Mouse (Mus musculus): ENCODE results near the gene Ralgps2.

Ralgps2 gene

DNA sequence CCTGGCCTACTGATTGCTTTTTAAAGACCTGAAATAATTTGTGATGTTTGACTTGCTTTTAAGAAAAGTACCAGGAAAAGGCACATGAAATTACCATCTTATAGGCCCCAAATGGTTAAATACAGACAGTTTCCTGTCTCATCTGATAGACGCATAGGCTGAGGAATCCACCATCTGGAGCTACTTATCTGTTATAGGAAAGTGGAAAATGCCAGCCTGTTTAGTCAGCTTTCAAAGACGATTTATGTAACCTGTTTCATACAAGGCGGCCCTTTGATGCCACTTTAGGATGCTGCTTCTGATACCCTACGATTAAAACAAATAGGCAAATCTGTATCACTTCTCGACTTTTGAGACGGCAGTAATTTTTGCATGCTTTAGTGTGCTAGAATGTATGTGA, 138.2 kb downstream of the Ralgps2 start:
- DNase-seq: no peak

DNA sequence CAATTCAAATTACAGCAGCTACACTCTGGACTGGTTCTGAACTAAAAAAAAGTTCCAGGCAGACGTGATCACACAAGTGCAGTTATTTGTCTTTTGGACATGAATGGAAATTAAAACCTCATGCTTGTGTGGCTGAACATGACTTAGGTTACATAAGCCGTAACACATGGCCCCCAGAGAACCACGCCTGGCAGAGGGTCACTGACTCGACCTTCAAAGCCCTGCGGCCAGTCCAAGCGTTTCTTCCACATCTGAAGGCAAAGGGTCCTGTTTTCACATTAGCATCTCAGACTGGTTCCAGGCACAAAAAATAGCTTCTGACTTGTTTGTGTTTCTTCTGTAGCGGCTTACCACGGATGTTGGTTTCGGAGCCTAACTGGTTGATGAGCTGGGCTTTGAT, 143.2 kb downstream of the Ralgps2 start:
- no peak for DNase-seq

GRCm38 (mm10) chr1:156789844-156790490, 149.5 kb downstream of the Ralgps2 start:
- no peak for DNase-seq

- no peak for DNase-seq
These were observed 152.1 kb downstream of the Ralgps2 start for GRCm38 (mm10) chr1:156787164-156787863.

DNA sequence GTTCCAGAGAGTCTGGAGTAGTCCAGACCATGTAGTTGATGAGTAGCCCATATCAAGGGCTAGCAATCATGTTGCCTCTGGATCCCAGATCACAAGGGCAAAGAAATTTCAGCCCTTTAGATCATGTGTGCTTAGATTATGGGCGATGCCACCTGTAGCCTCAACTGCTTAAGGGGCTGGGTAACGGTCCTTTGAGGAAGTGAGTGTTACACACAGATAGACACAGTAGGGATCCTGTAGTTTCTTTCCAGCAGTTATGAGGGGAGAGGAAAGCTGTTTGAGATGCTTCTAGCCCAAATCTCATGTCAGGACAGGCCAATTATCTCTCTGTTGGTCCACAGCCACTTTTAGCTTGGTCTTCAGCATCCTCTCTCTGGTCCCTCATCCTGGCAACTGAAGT, 153.4 kb downstream of the Ralgps2 start:
- DNase-seq: no peak

DNA sequence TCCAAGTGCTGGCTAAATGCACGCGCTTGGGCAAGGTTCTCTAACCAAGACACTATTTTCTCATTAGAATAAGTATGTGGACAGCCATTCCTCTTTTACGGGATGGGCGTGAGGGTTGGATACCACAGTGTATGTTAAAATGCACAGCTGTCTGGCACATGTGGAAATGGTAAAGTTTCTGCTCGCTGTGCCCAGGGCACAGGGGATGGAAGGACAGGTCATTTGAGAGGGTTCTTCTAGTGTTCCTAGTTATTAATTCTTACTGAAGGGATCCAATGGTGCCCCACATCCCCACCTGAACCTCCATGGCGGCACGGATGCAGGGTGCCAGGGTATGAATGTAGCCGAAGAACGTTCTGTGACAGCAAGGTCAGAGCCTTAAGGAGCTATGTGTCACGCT, 154.5 kb downstream of the Ralgps2 start:
- no peak for DNase-seq

GRCm38 (mm10) chr1:156784116-156784515, 155.3 kb downstream of the Ralgps2 start:
- DNase-seq: no peak

DNA sequence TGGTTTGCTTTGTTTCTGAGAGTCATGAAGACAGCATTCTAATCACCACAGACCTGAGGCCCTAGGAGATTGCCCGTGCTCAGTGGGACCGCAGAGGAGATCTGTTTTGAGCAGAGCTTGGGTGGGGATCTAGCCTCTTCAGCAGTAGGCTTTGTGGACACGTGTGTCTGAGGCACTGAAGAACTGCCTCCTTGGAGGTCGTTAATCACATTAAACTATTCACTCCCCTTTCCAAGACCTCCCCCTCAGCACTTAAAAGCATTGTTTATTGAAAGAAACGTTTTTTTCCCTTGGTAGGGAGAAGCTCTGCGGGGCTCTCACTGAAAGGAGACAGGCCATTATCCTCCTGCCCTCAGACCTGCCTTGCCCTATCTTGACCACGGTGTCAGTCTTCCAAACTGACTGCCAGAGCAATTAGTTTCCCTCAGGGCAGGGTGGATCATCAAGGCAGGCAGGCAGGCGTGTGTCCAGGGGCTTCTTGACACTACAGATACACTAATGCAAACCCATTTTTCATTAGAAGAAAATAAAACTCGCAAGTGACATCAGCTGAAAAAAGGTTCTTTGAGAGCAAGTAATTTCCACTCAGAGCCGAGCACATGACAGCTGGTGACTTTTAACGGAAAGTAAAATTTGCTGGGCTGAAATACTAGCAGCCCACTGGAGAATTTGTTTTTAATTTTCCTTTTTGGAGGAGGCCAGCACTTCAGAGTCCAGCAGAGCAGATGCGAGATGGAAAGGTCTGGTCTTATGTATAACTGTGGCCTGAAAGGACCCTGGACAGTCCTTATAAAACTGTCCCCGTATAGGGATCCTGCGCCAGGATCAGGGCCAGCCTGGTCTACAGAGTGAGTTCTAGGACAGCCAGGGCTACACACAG, 157.2 kb downstream of the Ralgps2 start:
- DNase-seq: no peak

DNA sequence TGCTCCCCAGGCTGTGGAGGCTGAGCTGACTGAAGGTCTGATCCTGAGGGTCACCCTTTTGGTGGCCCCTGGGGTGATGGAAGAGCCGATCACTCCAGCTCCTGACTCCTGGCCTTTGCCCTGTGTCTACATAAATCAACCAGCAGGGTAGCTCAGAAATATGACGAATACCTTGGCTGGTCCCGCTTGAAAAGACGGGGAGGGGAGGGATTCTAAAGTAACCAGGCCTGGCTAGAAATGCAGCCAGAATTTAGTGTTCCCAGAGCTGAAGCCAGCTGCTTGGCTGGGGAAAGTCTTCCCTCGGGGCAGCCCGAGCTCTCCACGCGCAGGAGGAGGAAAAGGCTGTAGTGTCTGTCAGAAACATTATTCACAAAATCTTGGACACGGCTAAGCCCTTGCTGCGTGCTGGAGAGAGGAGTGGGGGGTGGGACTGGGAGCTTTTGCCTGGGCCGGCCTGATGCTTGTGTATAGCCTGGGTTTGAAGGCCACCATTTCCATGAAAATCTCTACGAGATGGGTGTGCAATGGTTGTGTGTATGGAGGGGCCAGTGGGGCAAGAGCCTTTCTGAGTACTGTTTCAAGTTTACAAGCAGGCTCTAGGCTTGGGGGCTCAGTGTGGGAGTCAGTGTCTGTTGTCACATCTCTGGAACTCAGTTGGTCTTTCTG, 158.2 kb downstream of the Ralgps2 start:
- no peak for DNase-seq

DNA sequence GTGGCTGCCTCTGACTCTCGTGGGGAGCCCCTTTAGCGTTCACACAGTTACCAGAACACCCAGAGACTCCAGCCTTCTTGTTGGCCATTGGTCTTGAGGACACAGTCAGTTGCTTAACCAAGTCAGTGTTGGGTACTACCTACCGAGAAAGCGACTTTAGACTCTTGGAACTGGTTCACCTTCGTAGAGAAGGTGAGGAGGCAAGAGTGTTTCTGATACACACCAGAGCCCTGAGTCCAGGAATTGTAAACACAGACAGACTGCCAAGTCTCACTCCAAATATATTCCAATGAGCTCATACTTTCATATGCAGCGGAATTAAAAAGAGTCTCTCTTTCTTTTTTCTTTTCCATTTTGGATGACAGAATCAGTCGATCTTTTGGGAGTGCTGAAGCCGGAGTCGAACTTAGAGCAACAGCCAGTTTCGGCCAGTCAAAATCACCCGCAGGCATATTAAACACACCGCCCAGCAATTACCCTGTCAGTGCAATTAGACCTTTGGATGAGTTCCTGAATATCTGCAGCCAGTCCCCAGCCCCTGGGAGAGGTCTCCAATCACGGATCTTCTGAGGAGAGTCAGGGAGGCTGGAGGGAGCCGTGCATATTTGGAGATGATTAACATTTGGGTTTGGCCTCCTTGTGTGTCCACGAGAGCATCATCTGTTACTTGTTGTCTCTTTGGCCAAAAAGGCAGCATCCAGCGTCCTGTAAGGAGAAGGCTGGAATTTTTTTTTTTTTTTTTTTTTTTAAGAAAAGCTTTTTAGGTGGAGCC, 159.0 kb downstream of the Ralgps2 start:
- DNase-seq: no peak

DNA sequence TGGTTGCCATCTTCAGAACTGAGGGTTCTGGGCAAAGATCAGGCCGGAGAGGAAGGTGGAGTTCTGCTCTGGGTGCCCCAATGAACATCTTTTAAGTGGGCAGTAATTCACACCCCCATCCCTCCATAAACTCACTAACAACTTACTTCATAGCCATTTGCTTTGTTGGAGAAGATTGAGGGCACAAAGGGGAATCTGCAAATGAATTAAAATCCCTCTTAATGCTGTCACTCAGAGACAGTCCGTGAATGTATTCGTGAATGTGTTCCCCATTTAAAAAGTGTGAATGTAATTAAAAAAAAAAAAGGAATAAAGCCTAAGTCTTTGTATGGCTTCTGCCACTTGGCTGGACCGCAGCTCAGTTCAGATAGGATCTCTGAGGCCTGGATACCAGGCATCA, 159.8 kb downstream of the Ralgps2 start:
- no peak for DNase-seq

DNA sequence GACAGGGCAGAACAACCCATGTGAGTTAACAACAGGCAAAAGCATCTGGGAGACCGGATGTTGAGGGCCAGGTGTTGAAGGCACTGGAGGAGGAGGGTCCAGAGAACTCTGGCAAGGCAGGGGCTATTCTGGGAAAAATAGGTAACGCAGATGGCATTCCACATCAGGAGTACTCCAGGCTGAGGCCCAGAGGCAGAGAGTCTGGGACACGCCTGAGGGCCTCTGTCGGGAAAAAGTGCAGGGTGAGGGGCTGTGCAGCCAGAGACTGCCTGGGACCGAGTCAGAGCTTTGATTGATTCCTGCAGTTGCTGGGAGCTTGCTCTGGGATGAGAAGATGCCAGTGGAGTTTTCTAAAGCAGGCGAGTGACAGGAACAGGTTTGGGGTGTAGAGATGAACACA, 160.4 kb downstream of the Ralgps2 start:
- no peak for DNase-seq

GRCm38 (mm10) chr1:156777896-156778295, 161.5 kb downstream of the Ralgps2 start:
- DNase-seq: no peak

DNA sequence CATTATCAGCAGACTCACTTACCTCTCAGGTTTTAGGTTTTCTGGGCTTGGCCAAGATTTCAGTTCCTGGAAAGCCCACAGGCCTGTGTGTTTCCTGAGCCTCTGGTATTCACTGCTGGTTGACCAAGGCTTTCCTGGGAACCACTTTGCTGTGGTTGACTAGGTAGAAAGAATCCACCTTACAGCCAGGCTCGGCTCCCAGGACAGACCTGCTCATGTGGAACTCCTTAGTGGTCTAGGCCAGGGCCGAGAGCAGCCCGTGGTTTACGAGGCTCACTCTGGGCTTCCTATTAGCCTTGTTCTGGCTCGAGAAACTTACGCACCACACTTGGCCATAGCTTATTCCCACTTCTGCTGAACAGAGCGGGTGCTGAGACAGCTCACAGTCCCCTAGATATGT, 163.4 kb downstream of the Ralgps2 start:
- DNase-seq: no peak

GRCm38 (mm10) chr1:156775190-156775589, 164.2 kb downstream of the Ralgps2 start:
- DNase-seq: no peak

DNA sequence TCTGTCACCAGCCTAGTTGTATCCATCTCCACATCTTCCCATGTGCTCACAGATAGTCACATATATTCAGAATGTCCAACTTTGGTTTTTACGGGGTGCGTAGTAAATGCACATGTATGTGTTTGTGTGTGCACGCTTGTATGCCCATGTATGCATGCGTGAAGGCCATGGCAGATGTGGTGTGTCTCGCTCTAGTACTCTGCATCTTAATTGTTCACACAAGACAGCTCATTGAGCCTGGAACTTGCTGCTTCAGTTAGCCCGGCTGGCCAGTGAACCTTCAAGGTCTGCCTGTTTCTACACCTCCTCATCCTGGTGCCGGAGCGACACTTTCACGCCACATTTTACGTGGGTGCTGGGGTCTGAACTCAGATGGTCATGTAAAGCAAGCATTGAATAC, 168.6 kb downstream of the Ralgps2 start:
- no peak for DNase-seq

DNA sequence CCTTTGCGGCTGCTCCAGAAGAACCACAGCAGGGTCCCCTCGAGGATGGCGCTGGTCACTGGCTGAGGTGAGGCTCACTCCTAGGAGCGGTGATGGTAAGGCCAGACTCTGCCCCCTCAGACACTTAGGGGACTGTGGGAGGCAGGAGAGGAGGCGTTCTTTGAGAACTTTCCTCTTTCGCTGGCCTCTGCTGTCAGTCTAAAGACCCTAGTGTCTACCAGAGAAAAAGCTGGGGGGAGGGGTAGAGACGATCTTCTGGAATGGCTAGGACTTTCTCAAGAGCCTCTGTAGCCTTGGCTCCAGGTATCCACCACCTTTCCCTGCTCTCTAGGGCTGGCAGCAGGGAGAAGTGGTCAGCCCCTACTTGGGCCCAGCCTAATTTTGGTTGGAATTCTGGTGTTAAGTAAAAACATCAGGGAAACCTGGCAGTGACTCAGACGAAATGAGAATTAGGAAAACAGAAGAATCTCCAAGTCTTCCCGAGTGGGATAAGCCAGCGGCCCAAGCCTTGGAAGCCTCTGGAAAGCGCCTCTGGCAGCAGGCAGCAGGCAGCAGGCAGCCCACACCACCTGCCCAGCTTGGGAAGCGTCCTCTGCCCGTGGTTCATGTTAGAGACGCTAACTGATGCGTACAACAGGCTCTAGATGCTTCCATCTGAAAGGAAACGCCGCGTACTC, 169.7 kb downstream of the Ralgps2 start:
- no peak for DNase-seq

GRCm38 (mm10) chr1:156769163-156769562, 170.3 kb downstream of the Ralgps2 start:
- no peak for DNase-seq

GRCm38 (mm10) chr1:156765311-156765710, 174.1 kb downstream of the Ralgps2 start:
- no peak for DNase-seq

DNA sequence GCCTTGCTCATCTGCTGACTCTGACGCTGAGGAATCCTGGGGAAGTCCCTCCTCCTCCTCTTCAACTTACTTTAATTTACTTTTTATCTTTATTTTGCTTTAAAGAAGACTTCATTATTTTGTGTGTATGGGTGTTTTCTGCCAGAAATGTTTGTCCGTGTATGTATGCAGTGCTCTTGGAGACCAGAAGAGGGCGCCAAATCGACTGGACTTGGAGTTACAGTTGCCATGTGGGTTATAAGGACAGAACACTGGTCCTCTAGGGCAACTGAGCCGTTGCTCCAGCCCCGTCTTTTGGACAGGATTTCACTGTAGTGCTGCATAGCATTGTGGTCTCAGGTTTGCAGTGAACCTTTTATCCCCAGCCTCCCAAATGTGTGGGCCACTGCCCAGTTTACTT, 174.8 kb downstream of the Ralgps2 start:
- no peak for DNase-seq

DNA sequence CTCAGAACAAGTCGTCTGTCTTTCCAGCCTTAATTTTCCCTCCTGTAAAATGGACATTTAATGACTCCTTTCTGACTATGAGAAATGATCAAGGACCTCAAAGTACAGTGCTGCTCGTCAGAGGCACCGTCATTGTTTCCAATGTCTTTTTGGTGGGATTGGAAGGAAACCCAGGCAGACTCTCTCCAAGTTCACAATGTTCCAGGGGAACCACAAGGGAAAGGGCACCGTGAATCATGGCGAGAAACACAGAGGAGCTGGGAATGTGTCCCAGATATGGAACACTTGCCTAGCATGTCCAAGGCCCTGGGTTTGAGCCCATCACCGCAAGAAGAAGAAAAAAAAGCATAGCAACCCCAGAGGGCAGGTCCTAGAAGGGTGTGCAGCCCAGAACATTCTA, 176.1 kb downstream of the Ralgps2 start:
- no peak for DNase-seq

DNA sequence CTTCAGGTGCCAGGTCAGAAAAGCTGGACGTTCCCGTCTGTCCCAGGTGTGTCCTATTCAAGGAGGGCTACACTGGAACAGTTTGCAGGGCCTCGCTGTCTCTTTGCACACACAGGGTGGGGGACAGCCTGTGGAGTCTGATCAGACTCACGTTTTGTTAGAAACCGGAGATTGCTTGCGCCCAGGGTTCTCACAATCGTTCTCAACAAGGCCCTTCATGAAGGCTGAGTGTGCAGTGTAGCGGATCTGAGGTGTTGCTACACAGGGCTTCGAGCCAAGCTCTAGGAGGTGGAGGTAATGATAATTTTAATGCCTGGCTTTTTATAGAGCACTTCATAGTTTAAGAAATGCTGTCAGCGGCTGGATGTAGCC, 178.0 kb downstream of the Ralgps2 start:
- no peak for DNase-seq
